Mouse (Mus musculus) C2C12 (cell line): ENCODE measurements around the gene Gm6793. TPM values are rescaled to one million over a fixed set of nuclear protein-coding genes. Genes with fewer than 3 reads are reported as not detected.

ENCODE experiments used
- H3K27me3 ChIP-seq: one replicate; pipeline ENCODE4 v1.6.1; 2011; ENCODE audit not compliant: control insufficient read depth, insufficient read depth, insufficient read length
- H3K36me3 ChIP-seq: one replicate; pipeline ENCODE4 v1.6.1; 2011; ENCODE audit not compliant: control insufficient read depth, insufficient read depth
- H3K4me3 ChIP-seq: one replicate; pipeline ENCODE4 v1.5.1; 2011; ENCODE audit warnings: mild to moderate bottlenecking, control low read depth; ENCODE audit not compliant: poor library complexity, insufficient read depth, severe bottlenecking
- H3K79me2 ChIP-seq: one replicate; pipeline ENCODE4 v1.6.1; 2011; ENCODE audit not compliant: control insufficient read depth, insufficient read depth
- H3K79me3 ChIP-seq: one replicate; pipeline ENCODE4 v1.6.1; 2011; ENCODE audit warnings: low read depth, control low read depth
- H3ac ChIP-seq: one replicate; pipeline ENCODE3; 2011; ENCODE audit warnings: low read depth; ENCODE audit not compliant: control insufficient read depth, insufficient read length
- CEBPB ChIP-seq: IDR thresholded peaks from one replicate; pipeline ENCODE4 v1.6.1; 2011; ENCODE audit warnings: low read depth, mild to moderate bottlenecking, control low read depth, moderate library complexity
- CTCF ChIP-seq: IDR thresholded peaks from one replicate; pipeline ENCODE4 v1.5.1; 2011; ENCODE audit not compliant: control insufficient read depth, insufficient read depth, insufficient read length
- FOSL1 ChIP-seq: IDR thresholded peaks from one replicate; pipeline ENCODE4 v1.8.0; 2011; ENCODE audit warnings: mild to moderate bottlenecking, low read length; ENCODE audit not compliant: poor library complexity, insufficient read depth, severe bottlenecking
- MAX ChIP-seq: IDR thresholded peaks from one replicate; pipeline ENCODE4 v1.6.1; 2011; ENCODE audit warnings: mild to moderate bottlenecking, control low read depth
- MYOD1 ChIP-seq: IDR thresholded peaks from one replicate; pipeline ENCODE4 v1.6.1; 2011; ENCODE audit warnings: low read depth; ENCODE audit not compliant: control insufficient read depth, insufficient read length
- MYOG ChIP-seq: IDR thresholded peaks from one replicate; pipeline ENCODE4 v1.6.1; 2011; ENCODE audit not compliant: control insufficient read depth, insufficient read length; ENCODE audit errors: extremely low read depth
- USF1 ChIP-seq: IDR thresholded peaks from one replicate; pipeline ENCODE4 v1.6.1; 2011; ENCODE audit warnings: low read depth, mild to moderate bottlenecking, control low read depth, moderate library complexity
- polyA plus RNA-seq: library from polyadenylated mRNA; unstranded; fragments of >200 nt; fragmentation: generic; extraction: Trizol; gene quantifications from one replicate; pipeline ENCODE4 v1.2.1, GENCODE M21; 2012; ENCODE audit warnings: missing spikeins

Gm6793 gene
- polyA plus RNA-seq, 1 experiment = 0.23 TPM

GRCm38 (mm10) chr8:112045182-112045581, 30.3 kb upstream of the Gm6793 start:
- H3K79me2 ChIP-seq = no peaks in the 10 kb centered on the region
- H3K36me3 ChIP-seq = no peaks in the 10 kb centered on the region
- TF ChIP-seq CEBPB (no peak), MYOD1 (no peak), MAX (no peak), CTCF (no peak), FOSL1 (no peak), USF1 (no peak), MYOG (no peak)
- peaks cover 7% of the 10 kb centered on the region for H3K27me3 ChIP-seq
- H3K79me3 ChIP-seq = no peaks in the 10 kb centered on the region
- H3ac ChIP-seq = no peak overlapping the region
- no peak overlapping the region for H3K4me3 ChIP-seq

- Histone ChIP-seq H3K4me3 (no peak overlapping the region), H3K27me3 (peaks cover 3% of the 10 kb centered on the region), H3K79me3 (no peaks in the 10 kb centered on the region), H3ac (no peak overlapping the region), H3K36me3 (no peaks in the 10 kb centered on the region), H3K79me2 (no peaks in the 10 kb centered on the region)
- TF ChIP-seq CTCF = no peak
- TF ChIP-seq MYOG = no peak
- no peak for TF ChIP-seq MAX
- no peak for TF ChIP-seq CEBPB
- TF ChIP-seq USF1 = no peak
- TF ChIP-seq FOSL1 = no peak
- no peak for TF ChIP-seq MYOD1
Measured at GRCm38 (mm10) chr8:112037521-112037920, 22.7 kb upstream of the Gm6793 start.

GRCm38 (mm10) chr8:112034603-112035002, 19.8 kb upstream of the Gm6793 start:
- Histone ChIP-seq H3ac (no peak overlapping the region), H3K79me2 (no peaks in the 10 kb centered on the region)
- no peak for TF ChIP-seq FOSL1
- peak; percentile 47 for TF ChIP-seq CTCF

GRCm38 (mm10) chr8:112033071-112033470, 18.2 kb upstream of the Gm6793 start:
- no peaks in the 10 kb centered on the region for H3K36me3 ChIP-seq
- H3K79me2 ChIP-seq = no peaks in the 10 kb centered on the region
- no peaks in the 10 kb centered on the region for H3K79me3 ChIP-seq
- no peaks in the 10 kb centered on the region for H3K27me3 ChIP-seq
- TF ChIP-seq MYOD1 (no peak), CEBPB (no peak), USF1 (no peak), FOSL1 (no peak), CTCF (no peak), MAX (no peak), MYOG (no peak)
- H3ac ChIP-seq = peak overlapping the region; percentile 38
- no peak overlapping the region for H3K4me3 ChIP-seq

More at GRCm38 (mm10) chr8:112034603-112035002, 19.8 kb upstream of the Gm6793 start:
- no peak overlapping the region for H3K4me3 ChIP-seq
- no peaks in the 10 kb centered on the region for H3K27me3 ChIP-seq
- H3K36me3 ChIP-seq = no peaks in the 10 kb centered on the region
- H3K79me3 ChIP-seq = no peaks in the 10 kb centered on the region

- Histone ChIP-seq H3ac (no peak overlapping the region), H3K79me3 (no peaks in the 10 kb centered on the region), H3K4me3 (no peak overlapping the region), H3K27me3 (peaks cover 4% of the 10 kb centered on the region), H3K36me3 (no peaks in the 10 kb centered on the region), H3K79me2 (no peaks in the 10 kb centered on the region)
- TF ChIP-seq CEBPB (no peak), MYOG (no peak), FOSL1 (no peak), USF1 (no peak), MYOD1 (no peak), CTCF (no peak), MAX (no peak)
Measured at GRCm38 (mm10) chr8:112030663-112031062, 15.8 kb upstream of the Gm6793 start.

- no peak overlapping the region for H3ac ChIP-seq
- no peaks in the 10 kb centered on the region for H3K79me3 ChIP-seq
- H3K79me2 ChIP-seq = no peaks in the 10 kb centered on the region
- no peak overlapping the region for H3K4me3 ChIP-seq
- TF ChIP-seq CTCF (no peak), FOSL1 (no peak), CEBPB (no peak), MAX (no peak), MYOG (no peak), USF1 (no peak), MYOD1 (no peak)
- H3K27me3 ChIP-seq = peaks cover 7% of the 10 kb centered on the region
- no peaks in the 10 kb centered on the region for H3K36me3 ChIP-seq
Measured at GRCm38 (mm10) chr8:112029455-112029854, 14.6 kb upstream of the Gm6793 start.
